Mouse (Mus musculus): Measurements from ENCODE around the gene Atp6v1e1. TPM values are rescaled to one million over a fixed set of nuclear protein-coding genes. Genes with fewer than 3 reads are reported as not detected.

The Atp6v1e1 gene
- total RNA-seq, 2 experiments from 2014 or later = 168 to 172 TPM

- no peak for DNase-seq
- intact Hi-C loops (cut with DNase I) = no loop called here
Observed at GRCm38 (mm10) chr6:120773149-120773628, 49.4 kb downstream of the Atp6v1e1 start, which contains the start of gene Slc25a18. Slc25a18 (plus strand) TSS chr6:120773578.

- intact Hi-C loops (cut with DNase I) = no loop called here
Observed at GRCm38 (mm10) chr6:120772025-120772424, 50.6 kb downstream of the Atp6v1e1 start.

GRCm38 (mm10) chr6:120771366-120771765 lies 51.2 kb downstream of the Atp6v1e1 start:
- intact Hi-C loops (cut with DNase I) = no loop called here
- DNase-seq = no peak

More at GRCm38 (mm10) chr6:120772025-120772424, 50.6 kb downstream of the Atp6v1e1 start:
- DNase-seq = no peak

- no peak for DNase-seq
- intact Hi-C loops (cut with DNase I) = no loop called here
Observed at GRCm38 (mm10) chr6:120769972-120770371, 52.6 kb downstream of the Atp6v1e1 start.

- no peak for DNase-seq
- intact Hi-C loops (cut with DNase I) = no loop called here
Observed at GRCm38 (mm10) chr6:120761151-120761550, 61.4 kb downstream of the Atp6v1e1 start.

- no peak for DNase-seq
- intact Hi-C loops (cut with DNase I) = no loop called here
Observed at GRCm38 (mm10) chr6:120746416-120746815, 76.2 kb downstream of the Atp6v1e1 start.

Small RNAs within 50 kb of the gene (microRNA-seq; reads per million reads assigned to microRNA genes)
- 0 reads per million in 2 experiments for gene Gm25193

Other genes starting within 250 kb of the Atp6v1e1 start
- 10 to 100 TPM; 10.1 to 18.8 TPM for gene Cecr2, start 156.4 kb downstream of the Atp6v1e1 start, total RNA-seq (2021)
- under 1 TPM; 0.22 to 0.48 TPM for gene Slc25a18, start 49.2 kb downstream of the Atp6v1e1 start, total RNA-seq (2021)
- gene Bcl2l13, start 13.4 kb upstream of the Atp6v1e1 start, total RNA-seq (2021) = 10 to 100 TPM; 78.0 to 89.4 TPM
- gene Bid, start 94.1 kb upstream of the Atp6v1e1 start, total RNA-seq (2021) = 1 to 10 TPM; 2.4 TPM